Mouse (Mus musculus) liver, embryonic 14.5 days (tissue): ENCODE results near the gene Kcnk4. TPM values are rescaled to one million over a fixed set of nuclear protein-coding genes. Genes with fewer than 3 reads are reported as not detected.

Experiments used
- ATAC-seq: fragments of 200-750 bp; cut with Nextera tagmentation; 2 replicates; pipeline ENCODE4 v1.8.0; 2017; ENCODE audit warnings: moderate number of reproducible peaks, mild to moderate bottlenecking, moderate library complexity; ENCODE audit not compliant: insufficient read depth
- DNase-seq, 3 experiments: peaks; one replicate each; pipeline ENCODE4 v3.0.0-alpha.2; 2012 to 2013; ENCODE audit warnings: low read depth in 3 of 3, low spot score in 3 of 3
- H3K27ac ChIP-seq: fragments of 300-500 bp; sonication (generic); 2 replicates; pipeline ENCODE4 v1.5.1; 2014; ENCODE audit warnings: moderate library complexity, mild to moderate bottlenecking, control low read depth, inconsistent platforms
- H3K27me3 ChIP-seq: fragments of 300-500 bp; sonication (generic); 2 replicates; pipeline ENCODE4 v1.6.1; 2014; ENCODE audit warnings: mild to moderate bottlenecking, low read length, moderate library complexity; ENCODE audit not compliant: control insufficient read depth, insufficient read depth
- H3K36me3 ChIP-seq: fragments of 300-500 bp; sonication (generic); replicated peaks from 2 replicates; pipeline ENCODE4 v1.6.1; 2014; ENCODE audit warnings: low read depth; ENCODE audit not compliant: control insufficient read depth, insufficient read depth
- H3K4me1 ChIP-seq, 2 experiments: fragments of 200-500 bp in 1 of 2; fragments of 300-500 bp in 1 of 2; sonication (generic) in 1 of 2; replicated peaks; 2 replicates each; pipeline ENCODE4 v1.6.1; 2012 to 2014; ENCODE audit warnings: antibody characterized with exemption in 1 of 2, inconsistent platforms in 1 of 2, low read length in 1 of 2; ENCODE audit not compliant: control insufficient read depth in 2 of 2, insufficient read depth in 2 of 2
- H3K4me2 ChIP-seq: fragments of 300-500 bp; sonication (generic); 2 replicates; pipeline ENCODE4 v1.6.1; 2014; ENCODE audit warnings: low read depth, mild to moderate bottlenecking, control low read depth, moderate library complexity
- H3K4me3 ChIP-seq, 2 experiments: fragments of 200-500 bp in 1 of 2; fragments of 300-500 bp in 1 of 2; sonication (generic) in 1 of 2; 2 replicates each; pipeline ENCODE4 v1.5.1; 2012 to 2014; ENCODE audit warnings: low read depth in 2 of 2, low read length in 2 of 2, mild to moderate bottlenecking in 2 of 2, control low read depth in 1 of 2, inconsistent platforms in 1 of 2, moderate library complexity in 1 of 2; ENCODE audit not compliant: insufficient read depth in 1 of 2
- H3K9ac ChIP-seq: fragments of 300-500 bp; sonication (generic); replicated peaks from 2 replicates; pipeline ENCODE4 v1.6.1; 2014; ENCODE audit warnings: mild to moderate bottlenecking, control low read depth, moderate library complexity
- H3K9me3 ChIP-seq: fragments of 300-500 bp; sonication (generic); 2 replicates; pipeline ENCODE4 v1.6.1; 2016; ENCODE audit warnings: low read length, mixed read lengths; ENCODE audit not compliant: control insufficient read depth
- CTCF ChIP-seq: IDR thresholded peaks from 2 replicates; pipeline ENCODE4 v1.5.1; 2016; ENCODE audit warnings: antibody characterized with exemption, low read depth, control low read depth
- EP300 ChIP-seq: IDR thresholded peaks from 2 replicates; pipeline ENCODE4 v1.6.1; 2016; ENCODE audit warnings: antibody characterized with exemption, low read depth
- WGBS: fragments of 180-500 bp; shearing (Covaris S2); extraction: QIAGEN DNeasy Blood & Tissue Kit; methylation state at CpG from one replicate; pipeline ENCODE4 v1.1.7; 2014; ENCODE audit not compliant: insufficient replicate concordance; 5-methylcytosine and 5-hydroxymethylcytosine counted together
- polyA plus RNA-seq, 2 experiments: library from polyadenylated mRNA; depleted of rRNA in 1 of 2; stranded (reverse) in 1 of 2; unstranded in 1 of 2; fragments of >200 nt; fragmentation: Nextera tagmentation in 1 of 2; extraction: Ambion mirVana in 1 of 2; gene quantifications; 2 replicates each; pipeline versions ENCODE4 v1.2.1 to v1.2.3; 2012 to 2014

The Kcnk4 gene
- polyA plus RNA-seq, 2 experiments, result 0.05 TPM; not detected in 1

GRCm38 (mm10) chr19:6941372-6942248 lies 7.3 kb upstream of the Kcnk4 start, which contains the start of gene Bad:
Gene Bad, plus strand, starts transcription at chr19:6941861.
- Histone ChIP-seq H3K27ac (peak within 1 kb of the TSS; percentile 63), H3K36me3 (no peaks in the 10 kb centered on the region), H3K9ac (peak within 1 kb of the TSS; percentile 80), H3K4me2 (peak within 1 kb of the TSS; percentile 89), H3K4me1 (peaks cover 3 to 8% of the 10 kb centered on the region in 2 experiments), H3K27me3 (no peaks in the 10 kb centered on the region; the same call in 1 of the 2 replicates), H3K9me3 (no peaks in the 10 kb centered on the region), H3K4me3 (peak within 1 kb of the TSS; percentile 77 to 92)
- under 1% methylated on average over 80 of the region's 83 CpGs for WGBS
- peak; percentile 85 to 86 (median 85) for DNase-seq
- TF ChIP-seq CTCF (peak; percentile 37; the same call in 1 of the 2 replicates), EP300 (peak; percentile 83)
- peak; percentile 80 for ATAC-seq

GRCm38 (mm10) chr19:6940396-6941351 lies 6.4 kb upstream of the Kcnk4 start:
- H3K4me1 ChIP-seq, result peaks cover 3 to 8% of the 10 kb centered on the region in 2 experiments
- peak overlapping the region; percentile 67 to 77 for H3K4me3 ChIP-seq
- H3K9ac ChIP-seq, result peak overlapping the region; percentile 80
- 23% methylated on average over 28 of the region's 29 CpGs for WGBS
- no peak for DNase-seq
- H3K9me3 ChIP-seq, result no peaks in the 10 kb centered on the region
- H3K27ac ChIP-seq, result no peak overlapping the region
- no peak for ATAC-seq
- TF ChIP-seq CTCF, result no peak
- no peak for TF ChIP-seq EP300
- H3K27me3 ChIP-seq, result peaks cover 3% of the 10 kb centered on the region
- H3K4me2 ChIP-seq, result peak overlapping the region; percentile 89
- H3K36me3 ChIP-seq, result no peaks in the 10 kb centered on the region

- TF ChIP-seq CTCF (no peak), EP300 (no peak)
- DNase-seq, result no peak
- Histone ChIP-seq H3K9ac (no peak overlapping the region), H3K4me2 (no peak overlapping the region), H3K36me3 (no peaks in the 10 kb centered on the region), H3K27me3 (peaks cover 17% of the 10 kb centered on the region), H3K27ac (no peak overlapping the region), H3K4me3 (no peak overlapping the region), H3K4me1 (peaks cover 3 to 8% of the 10 kb centered on the region in 2 experiments), H3K9me3 (no peaks in the 10 kb centered on the region)
- 79% methylated on average over 20 of the region's 20 CpGs for WGBS
- no peak for ATAC-seq
Measured at GRCm38 (mm10) chr19:6939106-6940002, 5.0 kb upstream of the Kcnk4 start.
